Mouse (Mus musculus) hindbrain, embryonic 12.5 days (tissue): ENCODE data around the gene Upf2. TPM values are rescaled to one million over a fixed set of nuclear protein-coding genes. Genes with fewer than 3 reads are reported as not detected.

ENCODE experiments used
- ATAC-seq: fragments of 200-750 bp; cut with Nextera tagmentation; 2 replicates; pipeline ENCODE4 v1.8.0; 2017; ENCODE audit warnings: moderate TSS enrichment; ENCODE audit not compliant: low FRiP score
- H3K27ac ChIP-seq: fragments of 300-500 bp; sonication (generic); 2 replicates; pipeline ENCODE4 v1.5.1; 2016; ENCODE audit warnings: mild to moderate bottlenecking
- H3K27me3 ChIP-seq: fragments of 300-500 bp; sonication (generic); 2 replicates; pipeline ENCODE4 v1.6.1; 2016; ENCODE audit warnings: mild to moderate bottlenecking
- H3K36me3 ChIP-seq: fragments of 300-500 bp; sonication (generic); 2 replicates; pipeline ENCODE4 v1.6.1; 2016; ENCODE audit warnings: mild to moderate bottlenecking
- H3K4me1 ChIP-seq: fragments of 300-500 bp; sonication (generic); 2 replicates; pipeline ENCODE4 v1.6.1; 2016
- H3K4me2 ChIP-seq: fragments of 300-500 bp; sonication (generic); replicated peaks from 2 replicates; pipeline ENCODE4 v1.6.1; 2016; ENCODE audit warnings: mild to moderate bottlenecking
- H3K4me3 ChIP-seq: fragments of 300-500 bp; sonication (generic); 2 replicates; pipeline ENCODE4 v1.5.1; 2016; ENCODE audit warnings: mild to moderate bottlenecking
- H3K9ac ChIP-seq: fragments of 300-500 bp; sonication (generic); 2 replicates; pipeline ENCODE4 v1.6.1; 2016; ENCODE audit warnings: mild to moderate bottlenecking, moderate library complexity
- H3K9me3 ChIP-seq: fragments of 300-500 bp; sonication (generic); replicated peaks from 2 replicates; pipeline ENCODE4 v1.6.1; 2016; ENCODE audit warnings: mild to moderate bottlenecking
- WGBS: fragments of 180-500 bp; shearing (Covaris S2); methylation state at CpG from one replicate; pipeline ENCODE4 v1.1.7; 2016; 5-methylcytosine and 5-hydroxymethylcytosine counted together
- polyA plus RNA-seq: library from polyadenylated mRNA; unstranded; fragments of >200 nt; fragmentation: Nextera tagmentation; extraction: Ambion mirVana; gene quantifications from 2 replicates; pipeline ENCODE4 v1.2.1, GENCODE M21; 2016

Gene Upf2
- polyA plus RNA-seq, 1 experiment from 2014 or later, result 12.9 TPM

- 67% methylated on average over 7 of the region's 7 CpGs for WGBS
Observed at GRCm38 (mm10) chr2:6046796-6047195, 95.5 kb downstream of the Upf2 start.

GRCm38 (mm10) chr2:6048570-6048969 is 97.3 kb downstream of the Upf2 start:
- Histone ChIP-seq H3K4me1 (no peaks in the 10 kb centered on the region), H3K36me3 (peaks cover 47% of the 10 kb centered on the region), H3K4me2 (no peak overlapping the region), H3K9ac (no peak overlapping the region), H3K4me3 (no peak overlapping the region), H3K9me3 (no peaks in the 10 kb centered on the region), H3K27me3 (no peaks in the 10 kb centered on the region), H3K27ac (no peak overlapping the region)
- no peak for ATAC-seq
- WGBS, result 76% methylated on average over 4 of the region's 4 CpGs

More at GRCm38 (mm10) chr2:6046796-6047195, 95.5 kb downstream of the Upf2 start:
- Histone ChIP-seq H3K27ac (no peak overlapping the region), H3K9me3 (no peaks in the 10 kb centered on the region), H3K4me2 (no peak overlapping the region), H3K9ac (no peak overlapping the region), H3K4me3 (no peak overlapping the region), H3K36me3 (peaks cover 36% of the 10 kb centered on the region), H3K4me1 (no peaks in the 10 kb centered on the region), H3K27me3 (no peaks in the 10 kb centered on the region)
- no peak for ATAC-seq

- H3K9ac ChIP-seq, result no peak overlapping the region
- H3K27me3 ChIP-seq, result no peaks in the 10 kb centered on the region
- 93% methylated on average over 3 of the region's 3 CpGs for WGBS
- H3K9me3 ChIP-seq, result no peaks in the 10 kb centered on the region
- no peak overlapping the region for H3K4me3 ChIP-seq
- no peak overlapping the region for H3K4me2 ChIP-seq
- H3K27ac ChIP-seq, result no peak overlapping the region
- H3K36me3 ChIP-seq, result peaks cover 46% of the 10 kb centered on the region
- no peak for ATAC-seq
- no peaks in the 10 kb centered on the region for H3K4me1 ChIP-seq
Observed at GRCm38 (mm10) chr2:6049018-6049417, 97.7 kb downstream of the Upf2 start.

- no peak for ATAC-seq
- Histone ChIP-seq H3K4me3 (no peak overlapping the region), H3K36me3 (peaks cover 44% of the 10 kb centered on the region), H3K9me3 (no peaks in the 10 kb centered on the region), H3K4me2 (no peak overlapping the region), H3K4me1 (no peaks in the 10 kb centered on the region), H3K27ac (no peak overlapping the region), H3K27me3 (no peaks in the 10 kb centered on the region), H3K9ac (no peak overlapping the region)
- WGBS, result 76% methylated on average over 11 of the region's 11 CpGs
Observed at GRCm38 (mm10) chr2:6055466-6055865, 104.2 kb downstream of the Upf2 start.

- Histone ChIP-seq H3K4me2 (no peak overlapping the region), H3K9ac (no peak overlapping the region), H3K27me3 (no peaks in the 10 kb centered on the region), H3K36me3 (peaks cover 34% of the 10 kb centered on the region), H3K27ac (no peak overlapping the region), H3K4me3 (no peak overlapping the region), H3K4me1 (no peaks in the 10 kb centered on the region), H3K9me3 (no peaks in the 10 kb centered on the region)
- no peak for ATAC-seq
- 94% methylated on average over 3 of the region's 3 CpGs for WGBS
Observed at GRCm38 (mm10) chr2:6056518-6056917, 105.2 kb downstream of the Upf2 start.

- ATAC-seq, result no peak
- 83% methylated on average over 2 of the region's 2 CpGs for WGBS
- Histone ChIP-seq H3K27me3 (no peaks in the 10 kb centered on the region), H3K4me2 (no peak overlapping the region), H3K27ac (no peak overlapping the region), H3K9ac (no peak overlapping the region), H3K4me1 (no peaks in the 10 kb centered on the region), H3K4me3 (no peak overlapping the region), H3K9me3 (no peaks in the 10 kb centered on the region), H3K36me3 (peaks cover 18% of the 10 kb centered on the region)
Observed at GRCm38 (mm10) chr2:6059291-6059690, 108.0 kb downstream of the Upf2 start.

- no peaks in the 10 kb centered on the region for H3K27me3 ChIP-seq
- no peaks in the 10 kb centered on the region for H3K4me1 ChIP-seq
- H3K36me3 ChIP-seq, result peaks cover 10% of the 10 kb centered on the region
- no peaks in the 10 kb centered on the region for H3K9me3 ChIP-seq
- H3K4me3 ChIP-seq, result no peak overlapping the region
- WGBS, result 76% methylated on average over 10 of the region's 10 CpGs
- H3K27ac ChIP-seq, result no peak overlapping the region
- no peak overlapping the region for H3K4me2 ChIP-seq
- no peak for ATAC-seq
- no peak overlapping the region for H3K9ac ChIP-seq
Observed at GRCm38 (mm10) chr2:6060071-6060804, 109.0 kb downstream of the Upf2 start.

- no peak overlapping the region for H3K27ac ChIP-seq
- H3K4me2 ChIP-seq, result no peak overlapping the region
- no peaks in the 10 kb centered on the region for H3K9me3 ChIP-seq
- no peaks in the 10 kb centered on the region for H3K4me1 ChIP-seq
- no peaks in the 10 kb centered on the region for H3K36me3 ChIP-seq
- ATAC-seq, result no peak
- WGBS, result 86% methylated on average over 6 of the region's 6 CpGs
- H3K9ac ChIP-seq, result no peak overlapping the region
- no peak overlapping the region for H3K4me3 ChIP-seq
- H3K27me3 ChIP-seq, result no peaks in the 10 kb centered on the region
Observed at GRCm38 (mm10) chr2:6067341-6067740, 116.1 kb downstream of the Upf2 start.

GRCm38 (mm10) chr2:6070925-6071324 is 119.7 kb downstream of the Upf2 start:
- ATAC-seq, result no peak
- WGBS, result 45% methylated on average over 11 of the region's 11 CpGs
- Histone ChIP-seq H3K36me3 (no peaks in the 10 kb centered on the region), H3K9me3 (no peaks in the 10 kb centered on the region), H3K4me2 (no peak overlapping the region), H3K9ac (no peak overlapping the region), H3K27ac (no peak overlapping the region), H3K4me3 (no peak overlapping the region), H3K4me1 (peaks cover 5% of the 10 kb centered on the region; the same call in 1 of the 2 replicates), H3K27me3 (no peaks in the 10 kb centered on the region)

GRCm38 (mm10) chr2:6071598-6072440 is 120.5 kb downstream of the Upf2 start:
- Histone ChIP-seq H3K4me2 (no peak overlapping the region), H3K4me1 (peaks cover 5% of the 10 kb centered on the region; the same call in 1 of the 2 replicates), H3K36me3 (no peaks in the 10 kb centered on the region), H3K9ac (no peak overlapping the region), H3K27ac (no peak overlapping the region), H3K9me3 (no peaks in the 10 kb centered on the region), H3K27me3 (no peaks in the 10 kb centered on the region), H3K4me3 (no peak overlapping the region)
- 59% methylated on average over 11 of the region's 11 CpGs for WGBS
- ATAC-seq, result no peak

- no peaks in the 10 kb centered on the region for H3K27me3 ChIP-seq
- no peak for ATAC-seq
- no peak overlapping the region for H3K4me2 ChIP-seq
- H3K4me1 ChIP-seq, result peaks cover 5% of the 10 kb centered on the region; the same call in 1 of the 2 replicates
- no peak overlapping the region for H3K9ac ChIP-seq
- H3K4me3 ChIP-seq, result no peak overlapping the region
- no peaks in the 10 kb centered on the region for H3K9me3 ChIP-seq
- H3K27ac ChIP-seq, result no peak overlapping the region
- no peaks in the 10 kb centered on the region for H3K36me3 ChIP-seq
- WGBS, result 78% methylated on average over 7 of the region's 7 CpGs
Observed at GRCm38 (mm10) chr2:6072685-6073260, 121.5 kb downstream of the Upf2 start.

- no peak overlapping the region for H3K4me2 ChIP-seq
- no peaks in the 10 kb centered on the region for H3K36me3 ChIP-seq
- H3K27me3 ChIP-seq, result no peaks in the 10 kb centered on the region
- ATAC-seq, result no peak
- no peaks in the 10 kb centered on the region for H3K9me3 ChIP-seq
- 77% methylated on average over 10 of the region's 10 CpGs for WGBS
- peaks cover 5% of the 10 kb centered on the region; the same call in 1 of the 2 replicates for H3K4me1 ChIP-seq
- no peak overlapping the region for H3K4me3 ChIP-seq
- H3K27ac ChIP-seq, result no peak overlapping the region
- no peak overlapping the region for H3K9ac ChIP-seq
Observed at GRCm38 (mm10) chr2:6074891-6075529, 123.7 kb downstream of the Upf2 start.
